Mouse (Mus musculus): Measurements from ENCODE around the gene Tbrg1.

GRCm38 (mm10) chr9:37629941-37630340, 27.2 kb downstream of the Tbrg1 start:
- TF ChIP-seq GATA1 (IDR thresholded peaks at IDR 0.05; ENCODE audit: borderline replicate concordance, low read length) (no peak), FLI1 (IDR thresholded peaks at IDR 0.05; ENCODE audit: low read length) (no peak)
